Mouse (Mus musculus) E14TG2a.4 (cell line): ENCODE results near the gene Haghl.
A peak's percentile ranks its signal among the peaks of the same experiment; 100 is the strongest.

Experiments used
- H3K27me3 ChIP-seq: 2 replicates; pipeline ENCODE4 v1.6.1; 2014; ENCODE audit warnings: low read length, control low read depth; ENCODE audit not compliant: insufficient read depth
- H3K36me3 ChIP-seq: 2 replicates; pipeline ENCODE4 v1.6.1; 2014; ENCODE audit warnings: low read length, control low read depth; ENCODE audit not compliant: insufficient read depth
- H3K4me1 ChIP-seq: replicated peaks from 2 replicates; pipeline ENCODE4 v1.6.1; 2014; ENCODE audit warnings: low read depth, low read length, control low read depth
- H3K4me3 ChIP-seq: replicated peaks from 2 replicates; pipeline ENCODE4 v1.5.1; 2014; ENCODE audit warnings: mild to moderate bottlenecking, low read length
- H3K9me3 ChIP-seq: 2 replicates; pipeline ENCODE4 v1.6.1; 2014; ENCODE audit warnings: low read length, control low read depth
- CTCF ChIP-seq: conservative IDR thresholded peaks from 2 replicates; pipeline ENCODE4 v1.5.1; 2014; ENCODE audit warnings: low read length
- NANOG ChIP-seq: IDR thresholded peaks from 2 replicates; pipeline ENCODE4 v1.6.1; 2014; ENCODE audit warnings: borderline replicate concordance, low read length, mixed read lengths
- POU5F1 ChIP-seq: IDR thresholded peaks from 2 replicates; pipeline ENCODE4 v1.6.1; 2014; ENCODE audit warnings: low read length, borderline replicate concordance

The Haghl gene

DNA sequence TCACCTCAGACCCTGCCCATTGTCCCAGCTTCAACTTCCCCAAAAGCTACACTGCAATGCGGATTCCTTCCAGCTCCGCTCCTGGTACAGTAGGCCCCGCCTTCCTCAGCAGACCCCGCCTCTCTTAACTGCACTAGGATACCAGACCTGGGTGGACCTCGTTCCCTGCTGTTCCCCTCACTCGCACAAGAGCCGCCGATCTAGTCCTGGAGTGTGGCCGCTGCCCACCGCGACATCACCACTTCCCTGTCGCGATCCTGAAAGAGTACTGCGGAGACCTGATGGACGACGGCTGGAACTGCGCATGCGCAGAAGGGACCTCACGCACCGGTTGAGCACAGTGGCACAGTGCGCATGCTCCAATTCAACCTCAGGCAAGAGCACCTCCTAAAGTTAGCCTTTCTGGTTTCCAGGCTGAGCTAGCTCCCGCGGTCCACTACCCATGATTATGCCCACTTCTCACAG is at the start of gene Haghl:
Haghl (minus strand) TSS at position 393 of the 465 bp plus-strand sequence.
- Histone ChIP-seq H3K4me1 (peaks cover 34% of the 10 kb centered on the region), H3K4me3 (peak within 1 kb of the TSS; percentile 88), H3K36me3 (peaks cover 69% of the 10 kb centered on the region), H3K27me3 (no peaks in the 10 kb centered on the region), H3K9me3 (no peaks in the 10 kb centered on the region)
- no peak for TF ChIP-seq CTCF
- TF ChIP-seq NANOG: no peak
- TF ChIP-seq POU5F1: no peak

DNA sequence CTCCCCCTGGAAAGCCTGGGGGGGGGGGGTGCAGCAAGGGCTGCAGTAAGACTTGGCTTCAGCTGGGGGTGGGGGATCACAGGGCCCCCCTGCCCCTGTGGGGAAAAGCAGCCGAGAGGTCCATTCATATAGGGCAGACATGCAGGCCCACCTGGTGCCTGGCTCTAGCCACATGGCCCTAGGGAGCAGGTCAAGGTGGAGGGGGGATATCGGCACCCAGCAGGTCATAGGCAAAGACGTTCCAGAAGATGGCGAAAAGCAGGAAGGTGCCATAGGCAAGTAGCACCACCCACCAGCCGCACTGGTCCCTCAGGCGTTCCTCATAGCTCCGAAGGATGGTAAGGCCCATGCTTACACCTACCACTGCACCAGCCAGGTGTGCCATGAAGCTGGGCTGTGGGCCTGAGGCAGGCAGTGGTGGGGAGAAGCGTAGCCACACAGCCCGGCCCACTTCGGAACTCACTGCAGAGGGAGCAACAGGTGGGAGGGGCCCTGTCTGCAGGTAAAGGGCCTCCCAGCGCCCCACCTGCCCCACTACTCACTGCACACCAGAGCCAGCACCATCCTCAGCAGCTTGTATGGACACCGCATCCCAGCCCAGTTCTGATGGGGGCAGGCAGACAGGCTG is 49.2 kb upstream of the Haghl start:
- Histone ChIP-seq H3K9me3 (no peaks in the 10 kb centered on the region), H3K27me3 (peaks cover 11% of the 10 kb centered on the region), H3K36me3 (peaks cover 73% of the 10 kb centered on the region), H3K4me1 (peaks cover 76% of the 10 kb centered on the region), H3K4me3 (peak overlapping the region; percentile 95)
- TF ChIP-seq POU5F1: no peak
- no peak for TF ChIP-seq NANOG
- TF ChIP-seq CTCF: no peak

- H3K9me3 ChIP-seq: no peaks in the 10 kb centered on the region
- peaks cover 71% of the 10 kb centered on the region for H3K36me3 ChIP-seq
- peak overlapping the region; percentile 95 for H3K4me3 ChIP-seq
- peaks cover 11% of the 10 kb centered on the region for H3K27me3 ChIP-seq
- peaks cover 78% of the 10 kb centered on the region for H3K4me1 ChIP-seq
- TF ChIP-seq NANOG (no peak), CTCF (no peak)
Measured at GRCm38 (mm10) chr17:25833961-25834594, 48.6 kb upstream of the Haghl start.

GRCm38 (mm10) chr17:25833291-25833663 is 47.8 kb upstream of the Haghl start, which contains the start of gene Stub1:
TSS of gene Stub1 (minus strand) at chr17:25833404.
- TF ChIP-seq CTCF: no peak
- no peak for TF ChIP-seq NANOG
- no peak for TF ChIP-seq POU5F1
- peaks cover 65% of the 10 kb centered on the region for H3K36me3 ChIP-seq
- H3K4me1 ChIP-seq: peaks cover 83% of the 10 kb centered on the region
- peaks cover 11% of the 10 kb centered on the region for H3K27me3 ChIP-seq
- no peaks in the 10 kb centered on the region for H3K9me3 ChIP-seq
- H3K4me3 ChIP-seq: peak within 1 kb of the TSS; percentile 95

GRCm38 (mm10) chr17:25832436-25833290 is 47.2 kb upstream of the Haghl start:
- Histone ChIP-seq H3K36me3 (peaks cover 65% of the 10 kb centered on the region), H3K27me3 (peaks cover 11% of the 10 kb centered on the region), H3K9me3 (no peaks in the 10 kb centered on the region), H3K4me3 (peak overlapping the region; percentile 95), H3K4me1 (peaks cover 85% of the 10 kb centered on the region)
- TF ChIP-seq NANOG (no peak), POU5F1 (no peak), CTCF (no peak)

- no peaks in the 10 kb centered on the region for H3K9me3 ChIP-seq
- no peak for TF ChIP-seq NANOG
- TF ChIP-seq CTCF: no peak
- TF ChIP-seq POU5F1: no peak
- peaks cover 86% of the 10 kb centered on the region for H3K4me1 ChIP-seq
- H3K4me3 ChIP-seq: peak overlapping the region; percentile 95
- peaks cover 9% of the 10 kb centered on the region for H3K27me3 ChIP-seq
- H3K36me3 ChIP-seq: peaks cover 71% of the 10 kb centered on the region
Measured at GRCm38 (mm10) chr17:25831451-25832281, 46.2 kb upstream of the Haghl start.

- H3K4me1 ChIP-seq: peaks cover 86% of the 10 kb centered on the region
- TF ChIP-seq CTCF (no peak), NANOG (no peak)
- H3K36me3 ChIP-seq: peaks cover 74% of the 10 kb centered on the region
- peaks cover 2% of the 10 kb centered on the region; the same call in 1 of the 2 replicates for H3K27me3 ChIP-seq
- no peaks in the 10 kb centered on the region for H3K9me3 ChIP-seq
- peak overlapping the region; percentile 95 for H3K4me3 ChIP-seq
Measured at GRCm38 (mm10) chr17:25830806-25831431, 45.4 kb upstream of the Haghl start.
